ENCODE assay signal across 22 mouse cellular contexts in genomic region chr10:79877174-79877573, GRCm38 (mm10). TPM values are rescaled to one million over a fixed set of nuclear protein-coding genes. Genes with fewer than 3 reads are reported as not detected.
DNase-seq lines count a peak whose midpoint lies in the region; ATAC-seq and TF ChIP-seq lines count a peak whose summit lies in the region.
"Had no signal": no experiment of that assay in that cellular context is flagged by ENCODE, and none has a peak within 500 bp of the region (broad histone marks: within the 10 kb centered on the region; RNA-seq: fewer than 3 reads in every experiment).

No protein-coding gene starts in this region.

- peaks cover 52% of the 10 kb centered on the region for H3K27me3 ChIP-seq in G1E (ENCODE audit: insufficient read depth, low read length)

- peak; percentile 60 for ATAC-seq in G1E (ENCODE audit: extremely low read depth, insufficient number of reproducible peaks, low FRiP score, poor library complexity, severe bottlenecking)
- ATAC-seq in megakaryocyte, adult 5-6 weeks (ENCODE audit: poor library complexity, severe bottlenecking): peak; percentile 30
- no peak for ATAC-seq in CD4-positive, CD25-positive, alpha-beta regulatory T cell, adult 4 months
- ATAC-seq: forebrain, embryonic 16.5 days; inflammation-experienced regulatory T-cells, adult 6 months had no signal

- DNase-seq in B cell, adult 2 months: peak; percentile 56 to 64
- DNase-seq in G1E (ENCODE audit: low spot score) (peak; percentile 91), liver (peak; percentile 59)
- DNase-seq in layer of hippocampus, adult 18-20 months (ENCODE audit: low spot score in 2 of 2): no peak
- no peak for DNase-seq in cerebellum, adult 8-10 months
- DNase-seq: cerebellum, postnatal 10 days; thymus, adult 2 months had no signal

- H3K4me3 ChIP-seq in G1E (ENCODE audit: low read depth, low read length): peak overlapping the region; percentile 52; the same call in 1 of the 2 replicates
- H3K4me3 ChIP-seq: erythroblast, embryonic 14.5 days; limb, embryonic 10.5 days; lung, embryonic 15.5 days had no signal

- TF ChIP-seq CTCF in G1E (IDR thresholded peaks at IDR 0.05; ENCODE audit: low read depth, low read length): no peak

- peaks cover 74% of the 10 kb centered on the region for H3K4me1 ChIP-seq in G1E (ENCODE audit: insufficient read depth, low read depth, low read length)

- no peaks in the 10 kb centered on the region for H3K9me3 ChIP-seq in G1E (replicated peaks)
- H3K9me3 ChIP-seq: embryonic facial prominence, embryonic 10.5 days; limb, embryonic 10.5 days; lung, embryonic 15.5 days had no signal

- H3K36me3 ChIP-seq in G1E (replicated peaks): no peaks in the 10 kb centered on the region
- H3K36me3 ChIP-seq: lung, embryonic 15.5 days had no signal

RNA-seq across cellular contexts. Expression of gene Plppr3, which starts 2.7 kb away (rescaled TPM):
- total RNA-seq in G1E (2014; fragmentation: Nextera tagmentation) (not detected in 2 replicates), G1E (2017) (0.06 and 0.82 TPM in 2 replicates)
- polyA plus RNA-seq in G1E (2012): 0.13 and 0.20 TPM in 2 replicates
- total RNA-seq in megakaryocyte, adult 5-6 weeks (2015): 6.2 and 10.6 TPM in 2 replicates
- 13.2 and 17.6 TPM in 2 replicates for total RNA-seq in megakaryocyte, adult 5-6 weeks (2017)
- 10 to 100 TPM; 30.6 to 34.4 TPM for total RNA-seq in layer of hippocampus, adult 18-20 months (2021)
- polyA plus RNA-seq in CD4-positive, CD25-positive, alpha-beta regulatory T cell, adult 4 months (2017; shearing (Covaris generic)): 1 to 10 TPM; 2.1 to 4.5 TPM

RNA-seq across cellular contexts. Expression of gene Prtn3, which starts 2.9 kb away (rescaled TPM):
- total RNA-seq in G1E (2014; fragmentation: Nextera tagmentation) (not detected in 2 replicates), G1E (2017) (0.49 TPM in 1 of 2 replicates, not detected in the other)
- 2.0 and 2.1 TPM in 2 replicates for polyA plus RNA-seq in G1E (2012)
- 322 and 372 TPM in 2 replicates for total RNA-seq in megakaryocyte, adult 5-6 weeks (2015)
- 92.6 and 97.3 TPM in 2 replicates for total RNA-seq in megakaryocyte, adult 5-6 weeks (2017)
- 1 to 10 TPM in 1 of 2 experiments, under 1 TPM in 1; 0.94 to 2.0 TPM for total RNA-seq in layer of hippocampus, adult 18-20 months (2021)
- polyA plus RNA-seq in CD4-positive, CD25-positive, alpha-beta regulatory T cell, adult 4 months (2017; shearing (Covaris generic)): not detected
- total RNA-seq: gastrocnemius, adult 8-10 months; monocyte, adult 5-6 weeks had no signal
- polyA plus RNA-seq: inflammation-experienced regulatory T-cells, adult 6 months had no signal

RNA-seq across cellular contexts. Expression of gene Elane, which starts 8.9 kb away (rescaled TPM):
- not detected in 2 replicates for total RNA-seq in G1E (2014; fragmentation: Nextera tagmentation)
- 0.23 TPM in 1 of 2 replicates, not detected in the other for total RNA-seq in G1E (2017)
- 0.72 and 1.1 TPM in 2 replicates for polyA plus RNA-seq in G1E (2012)
- total RNA-seq in megakaryocyte, adult 5-6 weeks (2015): 348 and 366 TPM in 2 replicates
- 161 and 164 TPM in 2 replicates for total RNA-seq in megakaryocyte, adult 5-6 weeks (2017)
- total RNA-seq in layer of hippocampus, adult 18-20 months (2021): not detected
- polyA plus RNA-seq in CD4-positive, CD25-positive, alpha-beta regulatory T cell, adult 4 months (2017; shearing (Covaris generic)): not detected
- total RNA-seq: gastrocnemius, adult 8-10 months; layer of hippocampus, postnatal 25 days; monocyte, adult 5-6 weeks had no signal
- polyA plus RNA-seq: forebrain, embryonic 16.5 days; inflammation-experienced regulatory T-cells, adult 6 months; limb, embryonic 10.5 days; neural tube, embryonic 14.5 days had no signal

RNA-seq across cellular contexts. Expression of gene Cfd, which starts 13.5 kb away (rescaled TPM):
- total RNA-seq in G1E (2014; fragmentation: Nextera tagmentation): not detected in 2 replicates
- not detected in 2 replicates for total RNA-seq in G1E (2017)
- not detected in 2 replicates for polyA plus RNA-seq in G1E (2012)
- total RNA-seq in megakaryocyte, adult 5-6 weeks (2015): not detected in 2 replicates
- total RNA-seq in megakaryocyte, adult 5-6 weeks (2017): not detected in 2 replicates
- total RNA-seq in layer of hippocampus, adult 18-20 months (2021): not detected
- not detected for polyA plus RNA-seq in CD4-positive, CD25-positive, alpha-beta regulatory T cell, adult 4 months (2017; shearing (Covaris generic))
- total RNA-seq: hematopoietic stem cell, adult 5-6 weeks; layer of hippocampus, postnatal 25 days; monocyte, adult 5-6 weeks had no signal
- polyA plus RNA-seq: embryonic facial prominence, embryonic 10.5 days; erythroblast, embryonic 14.5 days; forebrain, embryonic 16.5 days; heart, embryonic 11.5 days; inflammation-experienced regulatory T-cells, adult 6 months; limb, embryonic 10.5 days; lung, embryonic 15.5 days; neural tube, embryonic 14.5 days; stomach, embryonic 14.5 days had no signal

RNA-seq across cellular contexts. Expression of gene Ptbp1, which starts 22.9 kb away (rescaled TPM):
- total RNA-seq in G1E (2014; fragmentation: Nextera tagmentation) (333 and 387 TPM in 2 replicates), G1E (2017) (168 and 190 TPM in 2 replicates)
- polyA plus RNA-seq in G1E (2012): 1,117 and 1,292 TPM in 2 replicates
- total RNA-seq in megakaryocyte, adult 5-6 weeks (2015): 138 and 144 TPM in 2 replicates
- total RNA-seq in megakaryocyte, adult 5-6 weeks (2017): 97.9 and 133 TPM in 2 replicates
- total RNA-seq in layer of hippocampus, adult 18-20 months (2021): 10 to 100 TPM; 48.8 to 58.4 TPM
- polyA plus RNA-seq in CD4-positive, CD25-positive, alpha-beta regulatory T cell, adult 4 months (2017; shearing (Covaris generic)): 100 to 1,000 TPM; 103 to 274 TPM

Comparison
In these comparisons a context has a peak if more than half of its experiments do, and no peak if none do; other contexts are left out.
1. DNase-seq: peak in B cell, adult 2 months (2 of 2), G1E (single experiment) and liver (single experiment); none in layer of hippocampus, adult 18-20 months (0 of 2) and cerebellum, adult 8-10 months (single experiment).
2. RNA of gene Prtn3, which starts 2.9 kb away (total RNA-seq): 92.6 to 372 TPM in megakaryocyte, adult 5-6 weeks; 0.94 to 2.0 TPM in layer of hippocampus, adult 18-20 months and 0.49 TPM in G1E; every median in the first group is over 10 times any median in the second.
3. RNA of gene Elane, which starts 8.9 kb away (total RNA-seq): 161 to 366 TPM in megakaryocyte, adult 5-6 weeks; 0.23 TPM in G1E and not detected in layer of hippocampus, adult 18-20 months; every median in the first group is over 100 times any median in the second.